Mouse (Mus musculus) fat pad, adult 2 months (tissue): ENCODE data around the gene Mdh1b.

Source experiments
- DNase-seq: peaks from one replicate; pipeline ENCODE4 v3.0.0-alpha.2; 2011; ENCODE audit warnings: low read depth, low spot score; ENCODE audit errors: extremely low read depth

Gene Mdh1b

GRCm38 (mm10) chr1:63659591-63659990 lies 70.5 kb downstream of the Mdh1b start:
- no peak for DNase-seq

GRCm38 (mm10) chr1:63658016-63658415 lies 72.1 kb downstream of the Mdh1b start:
- no peak for DNase-seq
